Mouse (Mus musculus) hindbrain, embryonic 12.5 days (tissue): Measurements from ENCODE around the gene Disc1. TPM values are rescaled to one million over a fixed set of nuclear protein-coding genes. Genes with fewer than 3 reads are reported as not detected.

Experiments
- ATAC-seq: fragments of 200-750 bp; cut with Nextera tagmentation; 2 replicates; pipeline ENCODE4 v1.8.0; 2017; ENCODE audit warnings: moderate TSS enrichment; ENCODE audit not compliant: low FRiP score
- H3K27ac ChIP-seq: fragments of 300-500 bp; sonication (generic); 2 replicates; pipeline ENCODE4 v1.5.1; 2016; ENCODE audit warnings: mild to moderate bottlenecking
- H3K27me3 ChIP-seq: fragments of 300-500 bp; sonication (generic); 2 replicates; pipeline ENCODE4 v1.6.1; 2016; ENCODE audit warnings: mild to moderate bottlenecking
- H3K36me3 ChIP-seq: fragments of 300-500 bp; sonication (generic); 2 replicates; pipeline ENCODE4 v1.6.1; 2016; ENCODE audit warnings: mild to moderate bottlenecking
- H3K4me1 ChIP-seq: fragments of 300-500 bp; sonication (generic); 2 replicates; pipeline ENCODE4 v1.6.1; 2016
- H3K4me2 ChIP-seq: fragments of 300-500 bp; sonication (generic); replicated peaks from 2 replicates; pipeline ENCODE4 v1.6.1; 2016; ENCODE audit warnings: mild to moderate bottlenecking
- H3K4me3 ChIP-seq: fragments of 300-500 bp; sonication (generic); 2 replicates; pipeline ENCODE4 v1.5.1; 2016; ENCODE audit warnings: mild to moderate bottlenecking
- H3K9ac ChIP-seq: fragments of 300-500 bp; sonication (generic); 2 replicates; pipeline ENCODE4 v1.6.1; 2016; ENCODE audit warnings: mild to moderate bottlenecking, moderate library complexity
- H3K9me3 ChIP-seq: fragments of 300-500 bp; sonication (generic); replicated peaks from 2 replicates; pipeline ENCODE4 v1.6.1; 2016; ENCODE audit warnings: mild to moderate bottlenecking
- WGBS: fragments of 180-500 bp; shearing (Covaris S2); methylation state at CpG from one replicate; pipeline ENCODE4 v1.1.7; 2016; 5-methylcytosine and 5-hydroxymethylcytosine counted together
- microRNA-seq: library from miRNA; unstranded; fragments of <30 nt; microRNA quantifications from one replicate; pipeline ENCODE4, GENCODE M21; 2017
- polyA plus RNA-seq: library from polyadenylated mRNA; unstranded; fragments of >200 nt; fragmentation: Nextera tagmentation; extraction: Ambion mirVana; gene quantifications from 2 replicates; pipeline ENCODE4 v1.2.1, GENCODE M21; 2016

Gene Disc1
- polyA plus RNA-seq, 1 experiment from 2014 or later, result 2.8 TPM

- no peak for ATAC-seq
- no peaks in the 10 kb centered on the region for H3K9me3 ChIP-seq
- no peaks in the 10 kb centered on the region for H3K36me3 ChIP-seq
- no peak overlapping the region for H3K27ac ChIP-seq
- no peak overlapping the region for H3K4me3 ChIP-seq
- H3K4me1 ChIP-seq, result peaks cover 21% of the 10 kb centered on the region
- no peak overlapping the region for H3K9ac ChIP-seq
- 84% methylated on average over 4 of the region's 4 CpGs for WGBS
- peaks cover 4% of the 10 kb centered on the region; the same call in 1 of the 2 replicates for H3K27me3 ChIP-seq
- H3K4me2 ChIP-seq, result no peak overlapping the region
These were observed 233.3 kb downstream of the Disc1 start for GRCm38 (mm10) chr8:125287311-125287710.

GRCm38 (mm10) chr8:125287841-125288341 is 233.9 kb downstream of the Disc1 start:
- Histone ChIP-seq H3K4me2 (no peak overlapping the region), H3K9ac (no peak overlapping the region), H3K9me3 (no peaks in the 10 kb centered on the region), H3K36me3 (no peaks in the 10 kb centered on the region), H3K27ac (no peak overlapping the region), H3K27me3 (peaks cover 4% of the 10 kb centered on the region; the same call in 1 of the 2 replicates), H3K4me1 (peaks cover 15% of the 10 kb centered on the region), H3K4me3 (no peak overlapping the region)
- WGBS, result 66% methylated on average over 7 of the region's 7 CpGs
- no peak for ATAC-seq

GRCm38 (mm10) chr8:125291506-125291905 is 237.5 kb downstream of the Disc1 start:
- Histone ChIP-seq H3K27me3 (peaks cover 8% of the 10 kb centered on the region; the same call in 1 of the 2 replicates), H3K27ac (no peak overlapping the region), H3K4me3 (no peak overlapping the region), H3K4me1 (peaks cover 8% of the 10 kb centered on the region), H3K4me2 (no peak overlapping the region), H3K9ac (no peak overlapping the region), H3K9me3 (no peaks in the 10 kb centered on the region), H3K36me3 (no peaks in the 10 kb centered on the region)
- no peak for ATAC-seq
- 64% methylated on average over 10 of the region's 10 CpGs for WGBS

- 81% methylated on average over 22 of the region's 22 CpGs for WGBS
- H3K4me1 ChIP-seq, result peaks cover 7% of the 10 kb centered on the region
- no peak for ATAC-seq
These were observed 238.1 kb downstream of the Disc1 start for GRCm38 (mm10) chr8:125291932-125292717.

GRCm38 (mm10) chr8:125292933-125293591 is 239.1 kb downstream of the Disc1 start:
- no peak overlapping the region for H3K9ac ChIP-seq
- WGBS, result 77% methylated on average over 8 of the region's 8 CpGs

More at GRCm38 (mm10) chr8:125291932-125292717, 238.1 kb downstream of the Disc1 start:
- no peaks in the 10 kb centered on the region for H3K36me3 ChIP-seq
- peaks cover 8% of the 10 kb centered on the region; the same call in 1 of the 2 replicates for H3K27me3 ChIP-seq
- no peaks in the 10 kb centered on the region for H3K9me3 ChIP-seq
- no peak overlapping the region for H3K27ac ChIP-seq
- H3K9ac ChIP-seq, result no peak overlapping the region
- H3K4me3 ChIP-seq, result no peak overlapping the region
- no peak overlapping the region for H3K4me2 ChIP-seq

GRCm38 (mm10) chr8:125299248-125299647 is 245.3 kb downstream of the Disc1 start:
- 64% methylated on average over 4 of the region's 4 CpGs for WGBS
- peaks cover 10% of the 10 kb centered on the region; the same call in 1 of the 2 replicates for H3K27me3 ChIP-seq
- H3K9me3 ChIP-seq, result no peaks in the 10 kb centered on the region

More at GRCm38 (mm10) chr8:125292933-125293591, 239.1 kb downstream of the Disc1 start:
- H3K4me2 ChIP-seq, result no peak overlapping the region
- no peaks in the 10 kb centered on the region for H3K36me3 ChIP-seq
- no peak overlapping the region for H3K27ac ChIP-seq
- H3K4me3 ChIP-seq, result no peak overlapping the region
- peaks cover 8% of the 10 kb centered on the region; the same call in 1 of the 2 replicates for H3K27me3 ChIP-seq
- H3K4me1 ChIP-seq, result peaks cover 7% of the 10 kb centered on the region
- ATAC-seq, result no peak
- H3K9me3 ChIP-seq, result no peaks in the 10 kb centered on the region

GRCm38 (mm10) chr8:125301931-125302361 is 248.0 kb downstream of the Disc1 start:
- ATAC-seq, result no peak
- WGBS, result 68% methylated on average over 8 of the region's 8 CpGs

More at GRCm38 (mm10) chr8:125299248-125299647, 245.3 kb downstream of the Disc1 start:
- H3K27ac ChIP-seq, result no peak overlapping the region
- no peaks in the 10 kb centered on the region for H3K36me3 ChIP-seq
- no peak overlapping the region for H3K9ac ChIP-seq
- no peak overlapping the region for H3K4me2 ChIP-seq
- ATAC-seq, result no peak
- H3K4me1 ChIP-seq, result 0 out of 2 replicates have a peak, but pooled peaks cover 6% of the 10 kb centered on the region
- no peak overlapping the region for H3K4me3 ChIP-seq

GRCm38 (mm10) chr8:125306665-125307064 is 252.7 kb downstream of the Disc1 start:
- 61% methylated on average over 10 of the region's 10 CpGs for WGBS
- no peak for ATAC-seq
- Histone ChIP-seq H3K36me3 (no peaks in the 10 kb centered on the region), H3K4me1 (peaks cover 19% of the 10 kb centered on the region), H3K9me3 (peaks cover 7% of the 10 kb centered on the region; the same call in 1 of the 2 replicates), H3K9ac (no peak overlapping the region), H3K4me3 (no peak overlapping the region), H3K4me2 (no peak overlapping the region), H3K27ac (no peak overlapping the region), H3K27me3 (peaks cover 6% of the 10 kb centered on the region; the same call in 1 of the 2 replicates)

More at GRCm38 (mm10) chr8:125301931-125302361, 248.0 kb downstream of the Disc1 start:
- H3K9me3 ChIP-seq, result peaks cover 7% of the 10 kb centered on the region; the same call in 1 of the 2 replicates
- no peaks in the 10 kb centered on the region for H3K36me3 ChIP-seq
- H3K27me3 ChIP-seq, result peaks cover 6% of the 10 kb centered on the region; the same call in 1 of the 2 replicates
- H3K4me3 ChIP-seq, result no peak overlapping the region
- H3K4me1 ChIP-seq, result peaks cover 6% of the 10 kb centered on the region; the same call in 1 of the 2 replicates
- H3K27ac ChIP-seq, result no peak overlapping the region
- H3K4me2 ChIP-seq, result no peak overlapping the region
- H3K9ac ChIP-seq, result no peak overlapping the region

- Histone ChIP-seq H3K27ac (no peak overlapping the region), H3K9ac (no peak overlapping the region), H3K27me3 (peaks cover 9% of the 10 kb centered on the region), H3K36me3 (no peaks in the 10 kb centered on the region), H3K9me3 (peaks cover 3% of the 10 kb centered on the region; the same call in 1 of the 2 replicates), H3K4me2 (no peak overlapping the region), H3K4me1 (peaks cover 21% of the 10 kb centered on the region), H3K4me3 (no peak overlapping the region)
- no peak for ATAC-seq
- 76% methylated on average over 14 of the region's 14 CpGs for WGBS
These were observed 256.0 kb downstream of the Disc1 start for GRCm38 (mm10) chr8:125309985-125310384.

Small RNA genes lying within 50 kb of the gene (microRNA-seq; reads per million reads assigned to microRNA genes)
- gene Gm22197, result not detected

Other genes starting within 250 kb of the Disc1 start
- gene Gnpat, start 191.2 kb upstream of the Disc1 start, polyA plus RNA-seq, result 103 and 107 TPM in 2 replicates
- gene 2810004N23Rik, start 191.1 kb upstream of the Disc1 start, polyA plus RNA-seq, result 42.2 and 43.9 TPM in 2 replicates
- 17.2 and 18.8 TPM in 2 replicates for gene Exoc8, start 156.5 kb upstream of the Disc1 start, polyA plus RNA-seq
- 15.2 and 17.0 TPM in 2 replicates for gene Sprtn, start 156.3 kb upstream of the Disc1 start, polyA plus RNA-seq
- gene Egln1, start 104.9 kb upstream of the Disc1 start, polyA plus RNA-seq, result 17.3 and 17.5 TPM in 2 replicates
- 141 and 145 TPM in 2 replicates for gene Tsnax, start 41.2 kb upstream of the Disc1 start, polyA plus RNA-seq